Comparison of ENCODE assay signal across 14 mouse cellular contexts in the genomic region with DNA sequence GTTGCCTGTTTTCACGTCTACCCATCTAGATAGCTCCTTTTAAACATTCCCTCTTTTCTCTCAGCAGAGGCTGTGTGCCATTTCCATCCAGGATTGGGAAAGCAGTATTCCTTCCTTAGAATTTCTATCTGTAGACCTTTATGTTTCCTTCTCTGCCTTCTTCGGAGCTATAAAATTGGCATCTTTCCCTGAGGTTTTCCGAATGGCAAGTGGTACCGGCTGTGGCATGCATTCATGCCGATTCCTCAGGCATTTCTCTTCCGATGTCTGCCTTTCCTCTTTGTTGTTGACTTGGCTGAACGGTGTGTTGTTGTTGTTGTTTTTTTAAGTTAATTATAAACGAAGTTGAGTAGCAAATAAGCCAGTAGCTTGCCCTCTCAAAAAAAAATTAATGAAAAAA.
DNase-seq lines count a peak whose midpoint lies in the region; ATAC-seq and TF ChIP-seq lines count a peak whose summit lies in the region.
"Had no signal": no experiment of that assay in that cellular context is flagged by ENCODE, and none has a peak within 500 bp of the region (broad histone marks: within the 10 kb centered on the region; RNA-seq: fewer than 3 reads in every experiment).

No protein-coding gene starts in this region.

- peak overlapping the region; percentile 77 for H3K27ac ChIP-seq in left cerebral cortex, adult 2 months
- H3K27ac ChIP-seq in forebrain, embryonic 14.5 days (ENCODE audit: low read depth, low read length): peak overlapping the region; percentile 88
- peak overlapping the region; percentile 95 for H3K27ac ChIP-seq in hindbrain, embryonic 14.5 days
- peak overlapping the region; percentile 93 for H3K27ac ChIP-seq in neural tube, embryonic 14.5 days (ENCODE audit: low read depth, low read length)
- no peak overlapping the region for H3K27ac ChIP-seq in kidney, embryonic 15.5 days
- H3K27ac ChIP-seq: embryonic facial prominence, embryonic 15.5 days; liver, embryonic 14.5 days; stomach, postnatal 0 days had no signal

- intact Hi-C loops in left cerebral cortex, adult 2 months (cut with DNase I): loop anchor here (5.0 to 10.0 kb wide), 3 partner anchors 102 to 1006 kb away; no protein-coding TSS in a partner anchor
- intact Hi-C loops in left cerebral cortex, postnatal 4 days (cut with DNase I): loop anchor here (2.0 kb wide), 1 partner anchor 166 kb away; no protein-coding TSS in a partner anchor

- WGBS in forebrain, embryonic 14.5 days: 15% methylated on average over 8 of the region's 8 CpGs
- 37% methylated on average over 8 of the region's 8 CpGs for WGBS in hindbrain, embryonic 14.5 days
- 34% methylated on average over 8 of the region's 8 CpGs for WGBS in neural tube, embryonic 14.5 days
- 80% methylated on average over 8 of the region's 8 CpGs for WGBS in lung, adult 2 months
- WGBS in kidney, embryonic 15.5 days: 86% methylated on average over 8 of the region's 8 CpGs

- no peak for DNase-seq in left cerebral cortex, adult 2 months (ENCODE audit: extremely low spot score in 1 of 2, low spot score in 2 of 2)
- DNase-seq in left cerebral cortex, postnatal 4 days: no peak
- peak; percentile 69 for DNase-seq in forebrain, embryonic 14.5 days (ENCODE audit: low spot score)
- peak; percentile 60 for DNase-seq in hindbrain, embryonic 14.5 days (ENCODE audit: low spot score)
- DNase-seq in lung, adult 2 months: no peak
- DNase-seq: adrenal gland, postnatal 25 days; kidney, postnatal 10 days; lung, postnatal 14 days had no signal

- no peaks in the 10 kb centered on the region; the same call in 1 of the 2 replicates for H3K9me3 ChIP-seq in forebrain, embryonic 14.5 days (replicated peaks; ENCODE audit: control insufficient read depth, low read length)
- no peaks in the 10 kb centered on the region for H3K9me3 ChIP-seq in hindbrain, embryonic 14.5 days (ENCODE audit: control insufficient read depth, low read length)
- H3K9me3 ChIP-seq in neural tube, embryonic 14.5 days (ENCODE audit: control insufficient read depth, low read length): no peaks in the 10 kb centered on the region
- H3K9me3 ChIP-seq in kidney, embryonic 15.5 days (replicated peaks): no peaks in the 10 kb centered on the region; the same call in 1 of the 2 replicates
- H3K9me3 ChIP-seq: embryonic facial prominence, embryonic 15.5 days had no signal

- H3K9ac ChIP-seq in forebrain, embryonic 14.5 days (ENCODE audit: low read length): peak overlapping the region; percentile 32
- peak overlapping the region; percentile 67 for H3K9ac ChIP-seq in hindbrain, embryonic 14.5 days
- H3K9ac ChIP-seq in neural tube, embryonic 14.5 days (replicated peaks; ENCODE audit: low read depth, low read length): peak overlapping the region; percentile 76
- no peak overlapping the region for H3K9ac ChIP-seq in kidney, embryonic 15.5 days
- H3K9ac ChIP-seq: embryonic facial prominence, embryonic 15.5 days; liver, embryonic 14.5 days had no signal

- no peak for ATAC-seq in forebrain, embryonic 14.5 days
- ATAC-seq in hindbrain, embryonic 14.5 days (ENCODE audit: low FRiP score): no peak
- ATAC-seq in neural tube, embryonic 14.5 days (ENCODE audit: low read depth): no peak
- ATAC-seq in kidney, embryonic 15.5 days (replicated peaks; ENCODE audit: low FRiP score): no peak
- ATAC-seq: CD4-positive, CD25-positive, alpha-beta regulatory T cell, adult 4 months had no signal

- TF ChIP-seq CTCF in left cerebral cortex, adult 2 months (IDR thresholded peaks at IDR 0.05): no peak
- TF ChIP-seq CTCF in lung, adult 2 months (IDR thresholded peaks at IDR 0.05; ENCODE audit: insufficient read depth, low read length): no peak

- H3K4me1 ChIP-seq in forebrain, embryonic 14.5 days (ENCODE audit: control insufficient read depth, insufficient read depth, low read length): peaks cover 11% of the 10 kb centered on the region; the same call in 1 of the 2 replicates
- H3K4me1 ChIP-seq in hindbrain, embryonic 14.5 days (replicated peaks; ENCODE audit: control insufficient read depth, insufficient read depth, low read length): peaks cover 12% of the 10 kb centered on the region; the same call in 1 of the 2 replicates
- 0 out of 2 replicates have a peak, but pooled peaks cover 8% of the 10 kb centered on the region for H3K4me1 ChIP-seq in neural tube, embryonic 14.5 days (ENCODE audit: control insufficient read depth, insufficient read depth, low read length)
- no peaks in the 10 kb centered on the region; the same call in 1 of the 2 replicates for H3K4me1 ChIP-seq in lung, adult 2 months (ENCODE audit: control insufficient read depth, insufficient read depth, low read length)
- H3K4me1 ChIP-seq in kidney, embryonic 15.5 days: no peaks in the 10 kb centered on the region

- H3K4me3 ChIP-seq in left cerebral cortex, adult 2 months: peak overlapping the region; percentile 43
- H3K4me3 ChIP-seq in forebrain, embryonic 14.5 days (ENCODE audit: low read depth, low read length): peak overlapping the region; percentile 23
- H3K4me3 ChIP-seq in hindbrain, embryonic 14.5 days (replicated peaks; ENCODE audit: low read length): peak overlapping the region; percentile 41
- peak overlapping the region; percentile 30 for H3K4me3 ChIP-seq in neural tube, embryonic 14.5 days (ENCODE audit: low read depth, low read length)
- no peak overlapping the region for H3K4me3 ChIP-seq in lung, adult 2 months (replicated peaks; ENCODE audit: extremely low read depth, low read depth, low read length)
- no peak overlapping the region for H3K4me3 ChIP-seq in kidney, embryonic 15.5 days (replicated peaks)

- no peaks in the 10 kb centered on the region for H3K27me3 ChIP-seq in forebrain, embryonic 14.5 days (replicated peaks; ENCODE audit: control insufficient read depth, insufficient read depth, low read length)
- H3K27me3 ChIP-seq in hindbrain, embryonic 14.5 days (ENCODE audit: control insufficient read depth, insufficient read depth, low read length): no peaks in the 10 kb centered on the region
- H3K27me3 ChIP-seq in neural tube, embryonic 14.5 days (ENCODE audit: control insufficient read depth, insufficient read depth, low read length): no peaks in the 10 kb centered on the region
- no peaks in the 10 kb centered on the region for H3K27me3 ChIP-seq in kidney, embryonic 15.5 days
- H3K27me3 ChIP-seq: embryonic facial prominence, embryonic 15.5 days had no signal

- no peak for TF ChIP-seq POLR2A in lung, adult 2 months (IDR thresholded peaks at IDR 0.05; ENCODE audit: borderline replicate concordance, extremely low read depth, low read depth, low read length)

- no peaks in the 10 kb centered on the region for H3K36me3 ChIP-seq in forebrain, embryonic 14.5 days (ENCODE audit: control insufficient read depth, insufficient read depth, low read length)
- H3K36me3 ChIP-seq in hindbrain, embryonic 14.5 days (replicated peaks; ENCODE audit: control insufficient read depth, insufficient read depth): no peaks in the 10 kb centered on the region
- no peaks in the 10 kb centered on the region for H3K36me3 ChIP-seq in neural tube, embryonic 14.5 days (ENCODE audit: control insufficient read depth, insufficient read depth, low read length)
- H3K36me3 ChIP-seq in kidney, embryonic 15.5 days: no peaks in the 10 kb centered on the region
- H3K36me3 ChIP-seq: embryonic facial prominence, embryonic 15.5 days had no signal

- peak overlapping the region; percentile 43 for H3K4me2 ChIP-seq in forebrain, embryonic 14.5 days (ENCODE audit: low read length)
- peak overlapping the region; percentile 57 for H3K4me2 ChIP-seq in hindbrain, embryonic 14.5 days (replicated peaks)
- H3K4me2 ChIP-seq in neural tube, embryonic 14.5 days (ENCODE audit: low read depth, low read length): peak overlapping the region; percentile 59
- no peak overlapping the region for H3K4me2 ChIP-seq in kidney, embryonic 15.5 days

Comparison
In these comparisons a context has a peak if more than half of its experiments do, and no peak if none do; other contexts are left out.
1. DNase-seq: peak in forebrain, embryonic 14.5 days (single experiment) and hindbrain, embryonic 14.5 days (single experiment); none in left cerebral cortex, adult 2 months (0 of 2), left cerebral cortex, postnatal 4 days (single experiment) and lung, adult 2 months (single experiment).
2. H3K4me3 ChIP-seq: peak in left cerebral cortex, adult 2 months (single experiment), forebrain, embryonic 14.5 days (single experiment), hindbrain, embryonic 14.5 days (single experiment) and neural tube, embryonic 14.5 days (single experiment); none in lung, adult 2 months (single experiment) and kidney, embryonic 15.5 days (single experiment).